Mouse (Mus musculus): ENCODE measurements around the gene N4bp3.

- TF ChIP-seq CTCF (IDR thresholded peaks at IDR 0.05; ENCODE audit: low read depth) (no peak), EP300 (IDR thresholded peaks at IDR 0.05; ENCODE audit: low read depth) (no peak)
Observed at GRCm38 (mm10) chr11:51646751-51647667, 3.6 kb downstream of the N4bp3 start.

Data from liver, postnatal 0 days (tissue).